Comparison of ENCODE assay signal across 12 mouse cellular contexts in the genomic region with DNA sequence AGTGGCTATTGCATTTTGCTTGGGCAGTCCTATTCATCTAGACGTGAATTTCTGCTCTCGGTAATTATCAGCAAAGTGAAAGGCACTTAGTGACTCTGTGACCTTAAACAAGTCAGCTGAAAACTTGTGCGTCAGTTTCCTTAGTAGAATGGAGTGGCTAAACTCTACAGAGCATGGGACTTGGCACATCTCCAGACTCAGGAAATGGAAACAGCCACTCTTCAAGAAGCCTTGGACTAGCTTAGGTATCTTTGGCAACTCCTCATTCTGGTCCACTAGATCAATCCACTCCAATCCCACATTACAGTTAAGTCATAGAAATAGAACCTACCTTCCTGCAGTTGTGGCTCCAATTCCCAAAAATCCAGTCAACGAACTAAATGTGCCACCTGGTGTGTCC. TPM values are rescaled to one million over a fixed set of nuclear protein-coding genes. Genes with fewer than 3 reads are reported as not detected.
DNase-seq lines count a peak whose midpoint lies in the region; ATAC-seq and TF ChIP-seq lines count a peak whose summit lies in the region.
"Had no signal": no experiment of that assay in that cellular context is flagged by ENCODE, and none has a peak within 500 bp of the region (broad histone marks: within the 10 kb centered on the region; RNA-seq: fewer than 3 reads in every experiment).

No protein-coding gene starts in this region.

- TF ChIP-seq CTCF in intestine, postnatal 0 days (IDR thresholded peaks at IDR 0.05; ENCODE audit: low read depth) = no peak

- no peaks in the 10 kb centered on the region for H3K27me3 ChIP-seq in intestine, postnatal 0 days (replicated peaks; ENCODE audit: control insufficient read depth, insufficient read depth, low read length)
- no peaks in the 10 kb centered on the region for H3K27me3 ChIP-seq in lung, embryonic 16.5 days (ENCODE audit: control insufficient read depth, insufficient read depth, low read depth, low read length)
- H3K27me3 ChIP-seq in forebrain, embryonic 16.5 days (replicated peaks; ENCODE audit: control insufficient read depth, insufficient read depth, low read length) = no peaks in the 10 kb centered on the region
- H3K27me3 ChIP-seq: embryonic facial prominence, embryonic 12.5 days; limb, embryonic 13.5 days; neural tube, embryonic 12.5 days had no signal

- WGBS in intestine, postnatal 0 days = 41% methylated on average over 4 of the region's 4 CpGs
- WGBS in lung, embryonic 16.5 days = 24% methylated on average over 4 of the region's 4 CpGs
- 64% methylated on average over 4 of the region's 4 CpGs for WGBS in forebrain, embryonic 16.5 days

- no peaks in the 10 kb centered on the region for H3K36me3 ChIP-seq in intestine, postnatal 0 days (ENCODE audit: control insufficient read depth, insufficient read depth)
- H3K36me3 ChIP-seq in lung, embryonic 16.5 days (ENCODE audit: control insufficient read depth, insufficient read depth, low read length) = peaks cover 2% of the 10 kb centered on the region; the same call in 1 of the 2 replicates
- H3K36me3 ChIP-seq in forebrain, embryonic 16.5 days (ENCODE audit: control insufficient read depth, insufficient read depth) = no peaks in the 10 kb centered on the region; the same call in 1 of the 2 replicates
- H3K36me3 ChIP-seq: embryonic facial prominence, embryonic 12.5 days; neural tube, embryonic 12.5 days had no signal

- H3K4me2 ChIP-seq in intestine, postnatal 0 days (replicated peaks; ENCODE audit: low read depth) = no peak overlapping the region; the same call in 1 of the 2 replicates
- H3K4me2 ChIP-seq in lung, embryonic 16.5 days (ENCODE audit: low read depth, low read length) = peak overlapping the region; percentile 12; the same call in 1 of the 2 replicates
- no peak overlapping the region for H3K4me2 ChIP-seq in forebrain, embryonic 16.5 days (ENCODE audit: low read length)
- H3K4me2 ChIP-seq: embryonic facial prominence, embryonic 12.5 days; limb, embryonic 13.5 days; neural tube, embryonic 12.5 days had no signal

- H3K27ac ChIP-seq in intestine, postnatal 0 days (ENCODE audit: low read depth, low read length) = no peak overlapping the region; the same call in 1 of the 2 replicates
- peak overlapping the region; percentile 78 for H3K27ac ChIP-seq in lung, embryonic 16.5 days (ENCODE audit: low read length)
- no peak overlapping the region for H3K27ac ChIP-seq in forebrain, embryonic 16.5 days (ENCODE audit: low read length)
- H3K27ac ChIP-seq: embryonic facial prominence, embryonic 12.5 days; neural tube, embryonic 12.5 days had no signal

- peak; percentile 16 to 24 for DNase-seq in cerebellum, postnatal 10 days
- peak; percentile 41 for DNase-seq in brain, adult 2 months (ENCODE audit: low read depth, low spot score)
- no peak for DNase-seq in yolk sac, embryonic 10.5 days (ENCODE audit: low spot score)
- no peak for DNase-seq in embryo, embryonic 10.5 days (ENCODE audit: low spot score)

- no peaks in the 10 kb centered on the region; the same call in 1 of the 2 replicates for H3K4me1 ChIP-seq in intestine, postnatal 0 days (replicated peaks; ENCODE audit: control insufficient read depth, insufficient read depth, low read length)
- H3K4me1 ChIP-seq in lung, embryonic 16.5 days (replicated peaks; ENCODE audit: control insufficient read depth, insufficient read depth, low read length) = peaks cover 26% of the 10 kb centered on the region
- no peaks in the 10 kb centered on the region for H3K4me1 ChIP-seq in forebrain, embryonic 16.5 days (replicated peaks; ENCODE audit: control insufficient read depth, insufficient read depth, low read length)
- H3K4me1 ChIP-seq: embryonic facial prominence, embryonic 12.5 days; neural tube, embryonic 12.5 days had no signal

- ATAC-seq in cerebellum, adult (ENCODE audit: insufficient number of reproducible peaks, low FRiP score, low TSS enrichment) = no peak
- ATAC-seq in intestine, postnatal 0 days = no peak
- ATAC-seq in lung, embryonic 16.5 days (ENCODE audit: low read depth) = peak; percentile 34; the same call in 1 of the 2 replicates
- no peak for ATAC-seq in forebrain, embryonic 16.5 days

- H3K9ac ChIP-seq in intestine, postnatal 0 days (ENCODE audit: low read depth, low read length) = no peak overlapping the region
- peak overlapping the region; percentile 29; the same call in 1 of the 2 replicates for H3K9ac ChIP-seq in lung, embryonic 16.5 days (ENCODE audit: low read length)
- no peak overlapping the region for H3K9ac ChIP-seq in forebrain, embryonic 16.5 days (replicated peaks; ENCODE audit: low read depth, low read length)
- H3K9ac ChIP-seq: embryonic facial prominence, embryonic 12.5 days; limb, embryonic 13.5 days; neural tube, embryonic 12.5 days had no signal

- H3K4me3 ChIP-seq in intestine, postnatal 0 days (ENCODE audit: low read depth, low read length) = peak overlapping the region; percentile 9; the same call in 1 of the 2 replicates
- no peak overlapping the region for H3K4me3 ChIP-seq in lung, embryonic 16.5 days (ENCODE audit: low read length)
- H3K4me3 ChIP-seq in forebrain, embryonic 16.5 days (replicated peaks; ENCODE audit: low read length) = no peak overlapping the region
- H3K4me3 ChIP-seq: embryonic facial prominence, embryonic 12.5 days; limb, embryonic 13.5 days; neural tube, embryonic 12.5 days had no signal

- no peaks in the 10 kb centered on the region for H3K9me3 ChIP-seq in intestine, postnatal 0 days (ENCODE audit: control insufficient read depth)
- no peaks in the 10 kb centered on the region for H3K9me3 ChIP-seq in lung, embryonic 16.5 days (ENCODE audit: control insufficient read depth, low read length)
- H3K9me3 ChIP-seq in forebrain, embryonic 16.5 days (ENCODE audit: control insufficient read depth, low read length) = no peaks in the 10 kb centered on the region
- H3K9me3 ChIP-seq: embryonic facial prominence, embryonic 12.5 days; limb, embryonic 13.5 days; neural tube, embryonic 12.5 days had no signal

RNA-seq across cellular contexts. Expression of a gene that starts 7.9 kb away (rescaled TPM):
- polyA plus RNA-seq in intestine, postnatal 0 days (2015; fragmentation: Nextera tagmentation; extraction: Ambion mirVana) = 18.6 and 21.2 TPM in 2 replicates
- polyA plus RNA-seq in lung, embryonic 16.5 days (2015; fragmentation: Nextera tagmentation; extraction: Ambion mirVana) = 57.6 and 63.8 TPM in 2 replicates
- 28.2 and 31.5 TPM in 2 replicates for polyA plus RNA-seq in forebrain, embryonic 16.5 days (2015; fragmentation: Nextera tagmentation; extraction: Ambion mirVana)

RNA-seq across cellular contexts. Expression of a gene that starts 54.6 kb away (rescaled TPM):
- not detected in 2 replicates for polyA plus RNA-seq in intestine, postnatal 0 days (2015; fragmentation: Nextera tagmentation; extraction: Ambion mirVana)
- not detected in 2 replicates for polyA plus RNA-seq in lung, embryonic 16.5 days (2015; fragmentation: Nextera tagmentation; extraction: Ambion mirVana)
- 0.73 TPM in 1 of 2 replicates, not detected in the other for polyA plus RNA-seq in forebrain, embryonic 16.5 days (2015; fragmentation: Nextera tagmentation; extraction: Ambion mirVana)
- polyA plus RNA-seq: embryonic facial prominence, embryonic 12.5 days; gonadal fat pad, adult 2 months; neural tube, embryonic 12.5 days had no signal

Comparison
In these comparisons a context has a peak if more than half of its experiments do, and no peak if none do; other contexts are left out.
1. DNase-seq: peak in cerebellum, postnatal 10 days (2 of 2) and brain, adult 2 months (single experiment); none in yolk sac, embryonic 10.5 days (single experiment) and embryo, embryonic 10.5 days (single experiment).